Mouse (Mus musculus): ENCODE data around the gene Tnfsf11. TPM values are rescaled to one million over a fixed set of nuclear protein-coding genes. Genes with fewer than 3 reads are reported as not detected.
A peak's percentile ranks its signal among the peaks of the same experiment; 100 is the strongest.

Tnfsf11 gene
- polyA plus RNA-seq (2015; fragmentation: Nextera tagmentation; extraction: Ambion mirVana), result not detected in 2 replicates

DNA sequence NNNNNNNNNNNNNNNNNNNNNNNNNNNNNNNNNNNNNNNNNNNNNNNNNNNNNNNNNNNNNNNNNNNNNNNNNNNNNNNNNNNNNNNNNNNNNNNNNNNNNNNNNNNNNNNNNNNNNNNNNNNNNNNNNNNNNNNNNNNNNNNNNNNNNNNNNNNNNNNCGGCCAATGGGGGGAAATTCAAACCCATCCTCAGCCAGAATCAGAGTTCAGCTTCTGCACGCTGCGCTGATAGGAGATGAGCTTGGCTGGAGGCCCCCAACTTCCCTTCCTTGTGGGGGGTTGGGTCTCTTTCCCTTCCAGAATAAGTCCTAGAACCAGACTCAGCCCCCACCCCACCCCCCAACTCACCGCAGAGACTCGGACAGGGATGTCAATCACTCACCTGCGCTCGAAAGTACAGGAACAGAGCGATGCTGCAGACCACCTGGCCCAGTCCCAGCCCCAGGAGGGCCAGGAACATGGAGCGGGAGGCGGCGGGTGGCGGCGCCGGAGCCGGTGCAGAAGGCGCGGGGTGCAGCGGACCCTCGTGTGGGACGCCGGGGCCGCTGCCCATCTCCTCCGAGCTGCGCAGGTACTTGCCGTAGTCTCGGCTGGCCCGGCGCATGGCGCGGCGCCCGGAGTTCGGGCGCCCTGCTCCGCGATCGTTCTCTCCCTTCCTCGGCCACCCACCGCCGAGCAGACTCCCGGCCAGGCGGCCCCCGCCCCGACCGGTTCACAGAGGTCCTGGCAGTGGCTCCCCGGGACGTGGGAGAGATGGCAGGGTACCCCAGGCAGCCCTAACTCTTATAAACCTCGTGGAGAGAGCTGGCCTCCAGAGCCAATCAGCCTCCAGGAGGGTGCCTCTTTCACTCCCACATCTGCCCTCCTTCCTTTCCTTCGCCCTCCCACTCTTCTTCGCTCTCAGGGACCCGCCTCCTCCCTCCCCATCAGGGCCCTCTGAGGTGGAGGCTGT lies at the start of gene Tnfsf11:
Gene Tnfsf11 (minus strand): TSS at position 758 of the 952 bp plus-strand sequence.
- peaks cover 28% of the 10 kb centered on the region for H3K27me3 ChIP-seq (ENCODE audit: insufficient read depth, low read length)
- DNase-seq (no peak), ATAC-seq (no peak)
- peak within 1 kb of the TSS; percentile 55 for H3K4me2 ChIP-seq (ENCODE audit: low read depth, low read length)
- H3K4me3 ChIP-seq (ENCODE audit: low read depth, low read length), result peak within 1 kb of the TSS; percentile 6; the same call in 1 of the 2 replicates
- no peak within 1 kb of the TSS for H3K27ac ChIP-seq (ENCODE audit: low read depth)
- H3K36me3 ChIP-seq (replicated peaks; ENCODE audit: insufficient read depth, low read length), result no peaks in the 10 kb centered on the region
- H3K4me1 ChIP-seq (ENCODE audit: insufficient read depth), result no peaks in the 10 kb centered on the region
- H3K9me3 ChIP-seq (ENCODE audit: low read length), result no peaks in the 10 kb centered on the region
- WGBS (ENCODE audit: insufficient replicate concordance), result 2% methylated on average over 48 of the region's 51 CpGs
- H3K9ac ChIP-seq (replicated peaks), result no peak within 1 kb of the TSS
- TF ChIP-seq CTCF (IDR thresholded peaks at IDR 0.05; ENCODE audit: low read depth), result no peak
- no peak for TF ChIP-seq EP300 (IDR thresholded peaks at IDR 0.05; ENCODE audit: low read depth)

- Histone ChIP-seq H3K36me3 (replicated peaks; ENCODE audit: insufficient read depth, low read length) (no peaks in the 10 kb centered on the region), H3K4me3 (ENCODE audit: low read depth, low read length) (no peak overlapping the region), H3K4me2 (ENCODE audit: low read depth, low read length) (no peak overlapping the region), H3K9me3 (ENCODE audit: low read length) (no peaks in the 10 kb centered on the region), H3K27me3 (ENCODE audit: insufficient read depth, low read length) (no peaks in the 10 kb centered on the region), H3K4me1 (ENCODE audit: insufficient read depth) (no peaks in the 10 kb centered on the region), H3K9ac (replicated peaks) (no peak overlapping the region), H3K27ac (ENCODE audit: low read depth) (no peak overlapping the region)
- 36% methylated on average over 8 of the region's 8 CpGs for WGBS (ENCODE audit: insufficient replicate concordance)
- DNase-seq (no peak), ATAC-seq (no peak)
- TF ChIP-seq EP300 (IDR thresholded peaks at IDR 0.05; ENCODE audit: low read depth), result no peak
- TF ChIP-seq CTCF (IDR thresholded peaks at IDR 0.05; ENCODE audit: low read depth), result no peak
These were observed 48.9 kb upstream of the Tnfsf11 start for GRCm38 (mm10) chr14:78356764-78357163.

DNA sequence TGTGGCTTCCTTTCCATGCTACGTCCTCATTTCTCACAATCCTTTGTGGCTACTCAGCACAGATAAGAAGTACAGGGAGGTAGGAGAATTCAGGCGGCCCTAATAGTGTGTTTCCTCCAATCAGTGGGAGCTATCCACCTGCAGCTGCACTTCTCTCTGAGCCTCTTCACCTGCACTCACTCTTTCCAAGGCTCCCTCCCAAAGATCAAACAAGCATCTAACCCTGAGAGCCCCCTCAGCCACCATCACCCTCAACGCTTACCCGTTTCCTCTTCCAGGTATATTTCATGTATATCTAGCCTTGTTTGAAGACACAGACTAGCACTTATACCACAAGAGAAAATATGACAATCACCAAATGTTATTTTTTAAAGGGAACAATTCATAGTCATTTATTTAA lies 47.5 kb upstream of the Tnfsf11 start:
- TF ChIP-seq EP300 (IDR thresholded peaks at IDR 0.05; ENCODE audit: low read depth), result no peak
- no peak for TF ChIP-seq CTCF (IDR thresholded peaks at IDR 0.05; ENCODE audit: low read depth)
- ATAC-seq, result no peak
- Histone ChIP-seq H3K9me3 (ENCODE audit: low read length) (no peaks in the 10 kb centered on the region), H3K4me2 (ENCODE audit: low read depth, low read length) (no peak overlapping the region), H3K4me1 (ENCODE audit: insufficient read depth) (no peaks in the 10 kb centered on the region), H3K36me3 (replicated peaks; ENCODE audit: insufficient read depth, low read length) (no peaks in the 10 kb centered on the region), H3K4me3 (ENCODE audit: low read depth, low read length) (no peak overlapping the region), H3K9ac (replicated peaks) (no peak overlapping the region), H3K27me3 (ENCODE audit: insufficient read depth, low read length) (no peaks in the 10 kb centered on the region), H3K27ac (ENCODE audit: low read depth) (no peak overlapping the region)
- 55% methylated on average over 4 of the region's 4 CpGs for WGBS (ENCODE audit: insufficient replicate concordance)
- DNase-seq, result no peak

DNA sequence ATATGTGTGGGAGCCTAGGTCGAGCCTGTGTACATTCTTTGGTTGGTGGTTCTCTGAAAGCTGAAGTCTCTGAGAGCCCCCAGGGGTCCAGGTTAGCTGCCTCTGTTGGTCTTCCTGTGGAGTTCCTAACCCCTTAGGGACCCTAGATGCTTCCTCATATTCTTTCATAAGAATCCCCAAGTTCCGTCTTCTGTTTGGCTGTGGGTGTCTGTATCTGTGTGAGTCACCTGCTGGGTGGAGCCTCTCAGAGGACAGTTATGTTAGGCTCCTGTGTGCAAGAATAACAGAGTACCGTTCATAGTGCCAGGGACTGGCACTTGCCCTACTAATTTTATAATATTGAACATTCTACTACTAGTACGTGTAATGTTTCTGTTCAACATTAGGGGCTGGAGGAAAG lies 45.0 kb upstream of the Tnfsf11 start:
- Histone ChIP-seq H3K4me1 (ENCODE audit: insufficient read depth) (no peaks in the 10 kb centered on the region), H3K36me3 (replicated peaks; ENCODE audit: insufficient read depth, low read length) (no peaks in the 10 kb centered on the region), H3K4me3 (ENCODE audit: low read depth, low read length) (no peak overlapping the region), H3K27ac (ENCODE audit: low read depth) (no peak overlapping the region), H3K27me3 (ENCODE audit: insufficient read depth, low read length) (no peaks in the 10 kb centered on the region), H3K9me3 (ENCODE audit: low read length) (no peaks in the 10 kb centered on the region), H3K4me2 (ENCODE audit: low read depth, low read length) (no peak overlapping the region), H3K9ac (replicated peaks) (no peak overlapping the region)
- ATAC-seq (no peak), DNase-seq (no peak)
- TF ChIP-seq CTCF (IDR thresholded peaks at IDR 0.05; ENCODE audit: low read depth), result no peak
- TF ChIP-seq EP300 (IDR thresholded peaks at IDR 0.05; ENCODE audit: low read depth), result no peak
- WGBS (ENCODE audit: insufficient replicate concordance), result 54% methylated on average over 4 of the region's 4 CpGs

- TF ChIP-seq CTCF (IDR thresholded peaks at IDR 0.05; ENCODE audit: low read depth) (no peak), EP300 (IDR thresholded peaks at IDR 0.05; ENCODE audit: low read depth) (no peak)
- H3K9me3 ChIP-seq (ENCODE audit: low read length), result no peaks in the 10 kb centered on the region
- no peak overlapping the region for H3K27ac ChIP-seq (ENCODE audit: low read depth)
- DNase-seq (no peak), ATAC-seq (no peak)
- H3K4me1 ChIP-seq (ENCODE audit: insufficient read depth), result no peaks in the 10 kb centered on the region
- no peaks in the 10 kb centered on the region for H3K27me3 ChIP-seq (ENCODE audit: insufficient read depth, low read length)
- no peaks in the 10 kb centered on the region for H3K36me3 ChIP-seq (replicated peaks; ENCODE audit: insufficient read depth, low read length)
- 84% methylated on average over 7 of the region's 7 CpGs for WGBS (ENCODE audit: insufficient replicate concordance)
- H3K4me3 ChIP-seq (ENCODE audit: low read depth, low read length), result no peak overlapping the region
- no peak overlapping the region for H3K4me2 ChIP-seq (ENCODE audit: low read depth, low read length)
- no peak overlapping the region for H3K9ac ChIP-seq (replicated peaks)
These were observed 43.7 kb upstream of the Tnfsf11 start for GRCm38 (mm10) chr14:78351544-78351943.

GRCm38 (mm10) chr14:78347715-78348114 lies 39.9 kb upstream of the Tnfsf11 start:
- no peaks in the 10 kb centered on the region for H3K27me3 ChIP-seq (ENCODE audit: insufficient read depth, low read length)
- H3K36me3 ChIP-seq (replicated peaks; ENCODE audit: insufficient read depth, low read length), result no peaks in the 10 kb centered on the region
- no peak overlapping the region for H3K4me2 ChIP-seq (ENCODE audit: low read depth, low read length)
- H3K9ac ChIP-seq (replicated peaks), result no peak overlapping the region
- no peak for ATAC-seq
- no peak overlapping the region for H3K4me3 ChIP-seq (ENCODE audit: low read depth, low read length)
- no peak for DNase-seq
- H3K4me1 ChIP-seq (ENCODE audit: insufficient read depth), result no peaks in the 10 kb centered on the region
- H3K27ac ChIP-seq (ENCODE audit: low read depth), result no peak overlapping the region
- H3K9me3 ChIP-seq (ENCODE audit: low read length), result no peaks in the 10 kb centered on the region
- WGBS (ENCODE audit: insufficient replicate concordance), result 82% methylated on average over 2 of the region's 2 CpGs
- TF ChIP-seq EP300 (IDR thresholded peaks at IDR 0.05; ENCODE audit: low read depth) (no peak), CTCF (IDR thresholded peaks at IDR 0.05; ENCODE audit: low read depth) (no peak)
